Mouse (Mus musculus): ENCODE measurements around the gene Itgb2.

Gene Itgb2

GRCm38 (mm10) chr10:77589749-77590148 is 59.7 kb downstream of the Itgb2 start:
- DNase-seq, result no peak

- DNase-seq, result peak; percentile 62
Observed at GRCm38 (mm10) chr10:77590812-77591211, 60.8 kb downstream of the Itgb2 start.

GRCm38 (mm10) chr10:77591546-77591945 is 61.5 kb downstream of the Itgb2 start:
- DNase-seq, result peak; percentile 88

- peak; percentile 65 for DNase-seq
Observed at GRCm38 (mm10) chr10:77596060-77596459, 66.0 kb downstream of the Itgb2 start.

GRCm38 (mm10) chr10:77603021-77603420 is 73.0 kb downstream of the Itgb2 start:
- DNase-seq, result no peak

- DNase-seq, result no peak
Observed at GRCm38 (mm10) chr10:77604111-77604510, 74.1 kb downstream of the Itgb2 start.

- DNase-seq, result no peak
Observed at GRCm38 (mm10) chr10:77604958-77605357, 74.9 kb downstream of the Itgb2 start.

GRCm38 (mm10) chr10:77605368-77605767 is 75.3 kb downstream of the Itgb2 start:
- no peak for DNase-seq

GRCm38 (mm10) chr10:77605908-77606826 is 76.1 kb downstream of the Itgb2 start, which contains the start of the genes Sumo3 and Gm49325:
Gene Sumo3, plus strand, starts transcription at chr10:77606097.
Gene Gm49325, plus strand, starts transcription at chr10:77606197.
- peak; percentile 95 for DNase-seq

- no peak for DNase-seq
Observed at GRCm38 (mm10) chr10:77606855-77607254, 76.8 kb downstream of the Itgb2 start.

- no peak for DNase-seq
Observed at GRCm38 (mm10) chr10:77607441-77607840, 77.4 kb downstream of the Itgb2 start.

- DNase-seq, result no peak
Observed at GRCm38 (mm10) chr10:77608589-77608988, 78.5 kb downstream of the Itgb2 start.

- DNase-seq, result no peak
Observed at GRCm38 (mm10) chr10:77610221-77610961, 80.3 kb downstream of the Itgb2 start.

GRCm38 (mm10) chr10:77613409-77613808 is 83.4 kb downstream of the Itgb2 start:
- DNase-seq, result no peak
